Comparison of ENCODE assay signal across 8 mouse cellular contexts in the genomic region with DNA sequence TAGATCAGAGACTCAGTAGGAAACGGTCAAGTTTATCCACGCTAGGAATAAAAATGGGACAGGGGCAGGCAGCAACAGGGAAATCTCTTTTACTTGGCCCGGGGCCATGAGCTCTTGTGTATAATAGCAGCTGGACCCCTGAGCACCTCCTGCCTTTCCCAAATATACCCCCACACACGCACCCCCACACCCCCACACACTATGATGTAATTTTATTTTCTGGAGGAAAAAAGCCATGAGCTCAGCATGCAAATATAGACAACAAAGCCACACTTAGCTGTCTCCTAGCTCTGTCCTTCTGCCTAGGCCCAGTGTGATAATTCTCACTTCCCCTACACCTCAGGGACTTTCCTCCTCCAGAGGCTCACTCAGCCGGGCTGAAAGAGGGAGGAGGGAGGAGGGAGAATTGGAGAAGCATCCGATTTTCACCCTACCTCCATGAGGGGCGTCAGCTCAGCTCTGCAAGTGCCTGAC. TPM values are rescaled to one million over a fixed set of nuclear protein-coding genes. Genes with fewer than 3 reads are reported as not detected.
A peak's percentile ranks its signal among the peaks of the same experiment; 100 is the strongest.
DNase-seq lines count a peak whose midpoint lies in the region; ATAC-seq and TF ChIP-seq lines count a peak whose summit lies in the region.

No protein-coding gene starts in this region.

- no peak for DNase-seq in liver, adult 2 months (ENCODE audit: extremely low read depth, low read depth, low spot score)
- no peak for DNase-seq in liver
- DNase-seq in cerebellum, adult 9-10 months: peak; percentile 83
- DNase-seq in limb, embryonic 11.5 days (ENCODE audit: low spot score): no peak
- no peak for DNase-seq in thymus, postnatal 0 days (ENCODE audit: low spot score)
- no peak for DNase-seq in ovary, adult 18-20 months (ENCODE audit: low spot score)

- H3K27me3 ChIP-seq in liver, adult 2 months (ENCODE audit: control insufficient read depth, insufficient read depth, low read length): no peaks in the 10 kb centered on the region
- H3K27me3 ChIP-seq in limb, embryonic 11.5 days (ENCODE audit: control insufficient read depth, insufficient read depth, low read length): no peaks in the 10 kb centered on the region
- H3K27me3 ChIP-seq in neural tube, embryonic 15.5 days (replicated peaks): no peaks in the 10 kb centered on the region

- H3K4me1 ChIP-seq in liver, adult 2 months (ENCODE audit: control insufficient read depth, insufficient read depth, low read length): peaks cover 8% of the 10 kb centered on the region; the same call in 1 of the 2 replicates
- H3K4me1 ChIP-seq in limb, embryonic 11.5 days (ENCODE audit: control insufficient read depth, insufficient read depth, low read length): peaks cover 39% of the 10 kb centered on the region
- H3K4me1 ChIP-seq in neural tube, embryonic 15.5 days: peaks cover 46% of the 10 kb centered on the region

- no peak for TF ChIP-seq CTCF in liver, adult 2 months (IDR thresholded peaks at IDR 0.05; ENCODE audit: low read depth, low read length)

- H3K4me2 ChIP-seq in limb, embryonic 11.5 days (ENCODE audit: low read depth, severe bottlenecking): peak overlapping the region; percentile 68; the same call in 1 of the 2 replicates
- peak overlapping the region; percentile 76 for H3K4me2 ChIP-seq in neural tube, embryonic 15.5 days

- H3K27ac ChIP-seq in liver, adult 2 months (replicated peaks; ENCODE audit: insufficient read depth, low read depth, low read length): 0 out of 2 replicates have a peak overlapping the region, but pooled peaks have one; percentile 22
- H3K27ac ChIP-seq in limb, embryonic 11.5 days (replicated peaks; ENCODE audit: low read depth, low read length): no peak overlapping the region
- peak overlapping the region; percentile 93 for H3K27ac ChIP-seq in neural tube, embryonic 15.5 days (replicated peaks)

- WGBS in liver, adult 2 months: 36% methylated on average over 7 of the region's 7 CpGs
- 19% methylated on average over 7 of the region's 7 CpGs for WGBS in limb, embryonic 11.5 days
- 16% methylated on average over 7 of the region's 7 CpGs for WGBS in neural tube, embryonic 15.5 days

- H3K9ac ChIP-seq in liver, adult 2 months (ENCODE audit: low read depth, low read length): no peak overlapping the region
- H3K9ac ChIP-seq in limb, embryonic 11.5 days (ENCODE audit: low read length): no peak overlapping the region
- H3K9ac ChIP-seq in neural tube, embryonic 15.5 days (replicated peaks): peak overlapping the region; percentile 83

- H3K9me3 ChIP-seq in limb, embryonic 11.5 days (ENCODE audit: control insufficient read depth, low read length): no peaks in the 10 kb centered on the region
- no peaks in the 10 kb centered on the region for H3K9me3 ChIP-seq in neural tube, embryonic 15.5 days (replicated peaks)

- peak; percentile 79 for ATAC-seq in granulocyte monocyte progenitor cell, adult 5-6 weeks (replicated peaks; ENCODE audit: poor library complexity, severe bottlenecking)
- no peak for ATAC-seq in limb, embryonic 11.5 days (ENCODE audit: insufficient number of reproducible peaks, low FRiP score, low TSS enrichment, low read depth)
- peak; percentile 9; the same call in 1 of the 2 replicates for ATAC-seq in neural tube, embryonic 15.5 days (ENCODE audit: low FRiP score)

- H3K79me2 ChIP-seq in liver, adult 2 months (ENCODE audit: control insufficient read depth, insufficient read depth, low read length): no peaks in the 10 kb centered on the region

- H3K4me3 ChIP-seq in liver, adult 2 months (ENCODE audit: insufficient read depth, low read depth, low read length): no peak overlapping the region
- H3K4me3 ChIP-seq in limb, embryonic 11.5 days (ENCODE audit: low read depth, low read length): no peak overlapping the region
- H3K4me3 ChIP-seq in neural tube, embryonic 15.5 days (replicated peaks): peak overlapping the region; percentile 80

- no peaks in the 10 kb centered on the region for H3K36me3 ChIP-seq in liver, adult 2 months (ENCODE audit: control insufficient read depth, insufficient read depth, low read length)
- H3K36me3 ChIP-seq in limb, embryonic 11.5 days (ENCODE audit: control insufficient read depth, insufficient read depth, low read length): no peaks in the 10 kb centered on the region
- H3K36me3 ChIP-seq in neural tube, embryonic 15.5 days: no peaks in the 10 kb centered on the region

- no peak for TF ChIP-seq POLR2A in liver, adult 2 months (IDR thresholded peaks at IDR 0.05; ENCODE audit: extremely low read depth, insufficient read depth, low read length)

RNA-seq across cellular contexts. Expression of a gene that starts 0.5 kb away (rescaled TPM):
- 9.4 and 13.1 TPM in 2 replicates for total RNA-seq in liver, adult 2 months (2014; rRNA removed)
- 8.4 and 10.2 TPM in 2 replicates for polyA plus RNA-seq in liver, adult 2 months (2012; rRNA removed)
- 3.5 and 6.0 TPM in 2 replicates for total RNA-seq in granulocyte monocyte progenitor cell, adult 5-6 weeks (2014; fragmentation: Nextera tagmentation)
- 1.2 and 1.7 TPM in 2 replicates for total RNA-seq in granulocyte monocyte progenitor cell, adult 5-6 weeks (2017)
- 81.9 and 82.3 TPM in 2 replicates for polyA plus RNA-seq in limb, embryonic 11.5 days (2014; fragmentation: Nextera tagmentation; extraction: Ambion mirVana)
- polyA plus RNA-seq in neural tube, embryonic 15.5 days (2015; fragmentation: Nextera tagmentation; extraction: Ambion mirVana): 378 and 415 TPM in 2 replicates
- polyA plus RNA-seq in thymus, postnatal 0 days (2015; fragmentation: Nextera tagmentation; extraction: Ambion mirVana): 31.1 and 32.8 TPM in 2 replicates

RNA-seq across cellular contexts. Expression of a gene that starts 12.5 kb away (rescaled TPM):
- 0.07 and 0.74 TPM in 2 replicates for total RNA-seq in liver, adult 2 months (2014; rRNA removed)
- polyA plus RNA-seq in liver, adult 2 months (2012; rRNA removed): 0.16 and 0.21 TPM in 2 replicates
- not detected in 2 replicates for total RNA-seq in granulocyte monocyte progenitor cell, adult 5-6 weeks (2014; fragmentation: Nextera tagmentation)
- not detected in 2 replicates for total RNA-seq in granulocyte monocyte progenitor cell, adult 5-6 weeks (2017)
- polyA plus RNA-seq in limb, embryonic 11.5 days (2014; fragmentation: Nextera tagmentation; extraction: Ambion mirVana): 1.6 and 2.2 TPM in 2 replicates
- polyA plus RNA-seq in neural tube, embryonic 15.5 days (2015; fragmentation: Nextera tagmentation; extraction: Ambion mirVana): 3.8 and 4.0 TPM in 2 replicates
- 1.4 and 2.0 TPM in 2 replicates for polyA plus RNA-seq in thymus, postnatal 0 days (2015; fragmentation: Nextera tagmentation; extraction: Ambion mirVana)

RNA-seq across cellular contexts. Expression of a gene that starts 51.1 kb away (rescaled TPM):
- total RNA-seq in liver, adult 2 months (2014; rRNA removed): 0.07 and 0.09 TPM in 2 replicates
- 0.02 TPM in 1 of 2 replicates, not detected in the other for polyA plus RNA-seq in liver, adult 2 months (2012; rRNA removed)
- total RNA-seq in granulocyte monocyte progenitor cell, adult 5-6 weeks (2014; fragmentation: Nextera tagmentation): not detected in 2 replicates
- not detected in 2 replicates for total RNA-seq in granulocyte monocyte progenitor cell, adult 5-6 weeks (2017)
- polyA plus RNA-seq in limb, embryonic 11.5 days (2014; fragmentation: Nextera tagmentation; extraction: Ambion mirVana): not detected in 2 replicates
- 0.05 TPM in 1 of 2 replicates, not detected in the other for polyA plus RNA-seq in neural tube, embryonic 15.5 days (2015; fragmentation: Nextera tagmentation; extraction: Ambion mirVana)
- not detected in 2 replicates for polyA plus RNA-seq in thymus, postnatal 0 days (2015; fragmentation: Nextera tagmentation; extraction: Ambion mirVana)

RNA-seq across cellular contexts. Expression of a gene that starts 54.3 kb away (rescaled TPM):
- 3.6 and 9.7 TPM in 2 replicates for total RNA-seq in liver, adult 2 months (2014; rRNA removed)
- 15.3 and 26.3 TPM in 2 replicates for polyA plus RNA-seq in liver, adult 2 months (2012; rRNA removed)
- 53.7 and 58.4 TPM in 2 replicates for total RNA-seq in granulocyte monocyte progenitor cell, adult 5-6 weeks (2014; fragmentation: Nextera tagmentation)
- 24.8 and 25.0 TPM in 2 replicates for total RNA-seq in granulocyte monocyte progenitor cell, adult 5-6 weeks (2017)
- polyA plus RNA-seq in limb, embryonic 11.5 days (2014; fragmentation: Nextera tagmentation; extraction: Ambion mirVana): 31.9 and 35.4 TPM in 2 replicates
- polyA plus RNA-seq in neural tube, embryonic 15.5 days (2015; fragmentation: Nextera tagmentation; extraction: Ambion mirVana): 70.9 and 71.3 TPM in 2 replicates
- polyA plus RNA-seq in thymus, postnatal 0 days (2015; fragmentation: Nextera tagmentation; extraction: Ambion mirVana): 24.2 and 28.4 TPM in 2 replicates

RNA-seq across cellular contexts. Expression of a gene that starts 59.3 kb away (rescaled TPM):
- 92.7 and 95.6 TPM in 2 replicates for total RNA-seq in liver, adult 2 months (2014; rRNA removed)
- 48.5 and 54.1 TPM in 2 replicates for polyA plus RNA-seq in liver, adult 2 months (2012; rRNA removed)
- total RNA-seq in granulocyte monocyte progenitor cell, adult 5-6 weeks (2014; fragmentation: Nextera tagmentation): 68.0 and 76.2 TPM in 2 replicates
- total RNA-seq in granulocyte monocyte progenitor cell, adult 5-6 weeks (2017): 107 and 114 TPM in 2 replicates
- 119 and 127 TPM in 2 replicates for polyA plus RNA-seq in limb, embryonic 11.5 days (2014; fragmentation: Nextera tagmentation; extraction: Ambion mirVana)
- polyA plus RNA-seq in neural tube, embryonic 15.5 days (2015; fragmentation: Nextera tagmentation; extraction: Ambion mirVana): 84.5 and 93.4 TPM in 2 replicates
- 93.2 and 103 TPM in 2 replicates for polyA plus RNA-seq in thymus, postnatal 0 days (2015; fragmentation: Nextera tagmentation; extraction: Ambion mirVana)
